Mouse (Mus musculus): ENCODE results near the gene Car5b.

The Car5b gene

DNA sequence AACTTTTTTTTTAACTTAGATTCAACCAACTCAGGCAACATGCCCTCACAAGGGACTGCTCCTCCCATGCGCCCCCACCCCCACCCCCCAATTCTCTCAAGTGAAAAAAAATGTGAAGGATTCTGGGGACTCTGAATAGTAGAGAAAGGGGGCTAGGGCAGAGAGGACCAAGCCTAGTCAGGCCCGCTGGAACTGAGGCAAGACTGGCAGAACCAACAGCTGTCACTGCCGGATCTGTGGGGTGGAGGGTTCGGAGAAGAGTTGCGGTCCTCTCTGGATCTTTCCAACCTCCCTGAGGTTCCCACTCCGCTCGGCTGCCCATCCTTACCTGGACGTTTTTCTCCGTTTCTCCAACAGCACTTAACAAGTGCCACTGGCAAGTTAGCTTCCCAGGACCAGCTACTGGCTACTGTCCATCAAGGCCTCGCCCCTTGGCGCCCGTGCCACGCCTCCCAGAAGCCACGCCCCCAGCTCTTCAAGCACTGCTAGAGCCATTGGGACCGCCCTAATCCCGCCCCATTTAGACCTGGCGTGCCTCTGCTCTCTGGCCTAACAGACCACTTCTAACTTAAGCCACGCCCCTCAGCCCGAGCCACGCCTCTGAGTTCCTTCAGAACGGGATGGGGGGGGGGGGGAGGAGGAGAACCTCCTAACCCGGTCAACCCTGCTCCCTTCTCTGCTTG lies at the start of gene Car5b:
TSS of gene Car5b (minus strand) at position 391 of the 683 bp plus-strand sequence.
- DNase-seq (ENCODE audit: low spot score): peak; percentile 86

- peak; percentile 92 for DNase-seq (ENCODE audit: low spot score)
These were observed 48.4 kb upstream of the Car5b start, which contains the start of gene Siah1b for GRCm38 (mm10) chrX:164076040-164076775. Siah1b (minus strand) TSS chrX:164076493.

DNA sequence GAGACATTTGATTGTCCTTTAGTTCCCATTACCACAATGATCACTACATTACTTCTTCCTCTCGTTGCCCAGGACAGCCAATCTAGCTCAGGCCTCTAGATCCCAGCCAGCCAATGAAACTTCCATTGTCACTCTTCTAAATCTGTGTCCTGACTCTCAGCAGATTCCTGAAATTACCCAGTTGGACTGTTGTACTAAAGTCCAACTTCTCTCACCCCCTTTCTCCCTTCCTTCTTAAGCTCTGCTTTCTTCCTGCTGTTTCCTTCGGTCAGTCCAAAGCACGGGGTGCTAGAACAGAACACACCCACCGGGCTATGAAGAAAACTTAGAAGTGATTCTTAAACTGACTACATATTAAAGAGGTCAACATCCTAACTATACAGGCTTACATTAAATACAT lies 41.2 kb upstream of the Car5b start:
- DNase-seq (ENCODE audit: low spot score): peak; percentile 18

- DNase-seq (ENCODE audit: low spot score): peak; percentile 60
These were observed 38.4 kb upstream of the Car5b start for GRCm38 (mm10) chrX:164066185-164066584.

- DNase-seq (ENCODE audit: low spot score): no peak
These were observed 31.3 kb upstream of the Car5b start for GRCm38 (mm10) chrX:164059070-164059469.

DNA sequence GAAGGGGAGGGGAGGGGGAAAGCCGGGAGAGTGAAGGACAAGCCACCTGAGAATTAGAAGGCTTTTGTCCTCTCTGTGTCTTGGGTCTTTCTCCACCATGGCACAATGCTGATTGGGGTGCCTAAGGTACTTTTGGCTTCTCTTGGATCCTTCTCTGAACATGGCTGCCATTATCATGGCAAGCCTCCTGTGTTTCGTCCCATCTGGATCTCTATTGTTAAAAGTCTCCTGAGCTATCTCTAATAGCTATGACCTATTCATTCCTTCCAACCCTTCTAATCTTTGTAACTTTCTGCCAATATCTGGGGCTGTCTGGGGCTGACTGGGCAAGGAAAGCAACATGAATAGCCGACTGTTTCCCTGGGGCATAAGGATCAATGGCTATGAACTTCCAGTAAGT lies 30.7 kb upstream of the Car5b start:
- no peak for DNase-seq (ENCODE audit: low spot score)

- DNase-seq (ENCODE audit: low spot score): no peak
These were observed 27.9 kb upstream of the Car5b start for GRCm38 (mm10) chrX:164055726-164056125.

DNA sequence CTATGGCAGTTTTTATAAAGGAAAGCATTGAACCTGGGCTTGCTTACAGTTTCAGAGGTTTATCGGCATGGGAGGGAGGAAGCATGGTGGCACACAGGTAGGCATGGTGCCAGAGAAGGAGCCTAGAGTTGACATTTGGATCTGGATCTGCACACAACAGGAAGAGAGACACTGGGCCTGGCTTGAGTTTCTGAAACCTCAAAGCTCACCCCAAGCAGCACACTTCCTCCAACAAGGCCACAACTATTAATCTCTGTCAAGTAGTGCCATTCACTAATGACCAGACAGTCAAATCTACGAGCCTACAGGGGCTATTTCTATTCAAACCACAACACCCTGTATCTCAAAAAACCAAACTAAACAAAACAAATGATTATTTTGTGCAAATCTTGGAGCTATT lies 18.9 kb upstream of the Car5b start:
- no peak for DNase-seq (ENCODE audit: low spot score)

DNA sequence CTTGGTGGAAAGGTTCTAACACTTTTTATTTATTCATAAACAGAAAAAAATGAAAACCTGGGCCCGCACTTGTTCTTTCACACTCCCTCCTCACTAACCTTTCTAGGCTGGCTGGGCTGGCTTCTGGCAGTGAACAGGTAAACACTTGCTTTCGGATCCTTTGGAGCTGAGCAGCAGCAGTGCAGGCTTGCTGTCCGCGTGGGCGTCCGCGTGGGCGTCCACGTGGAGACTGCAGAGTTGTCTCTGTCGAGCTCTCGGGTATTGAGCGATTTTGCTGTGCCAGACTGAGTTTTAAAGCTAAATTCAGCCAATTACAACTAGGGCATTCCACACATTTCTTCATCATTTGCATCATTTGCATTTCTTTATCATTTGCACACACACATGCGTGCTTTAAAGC lies 14.3 kb upstream of the Car5b start:
- DNase-seq (ENCODE audit: low spot score): no peak

DNA sequence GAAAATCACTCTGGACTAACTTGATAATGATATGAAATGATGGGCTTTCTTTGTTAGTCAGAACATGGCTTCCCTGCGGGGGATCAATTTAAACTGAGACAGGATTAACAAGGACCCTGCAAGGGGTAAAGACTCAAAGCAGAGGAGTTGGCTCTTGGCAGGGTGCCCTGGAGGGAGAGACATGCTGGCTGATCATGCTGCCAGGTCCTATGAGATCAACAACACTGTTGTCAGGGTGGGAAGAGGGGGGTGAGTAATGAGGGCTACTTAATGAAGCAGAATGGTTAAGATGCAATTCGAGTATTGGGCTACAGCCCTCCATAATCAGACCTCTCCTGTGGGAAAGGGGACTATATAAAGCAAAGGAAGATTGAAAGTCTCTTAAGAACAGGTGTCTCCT lies 11.1 kb upstream of the Car5b start:
- no peak for DNase-seq (ENCODE audit: low spot score)

DNA sequence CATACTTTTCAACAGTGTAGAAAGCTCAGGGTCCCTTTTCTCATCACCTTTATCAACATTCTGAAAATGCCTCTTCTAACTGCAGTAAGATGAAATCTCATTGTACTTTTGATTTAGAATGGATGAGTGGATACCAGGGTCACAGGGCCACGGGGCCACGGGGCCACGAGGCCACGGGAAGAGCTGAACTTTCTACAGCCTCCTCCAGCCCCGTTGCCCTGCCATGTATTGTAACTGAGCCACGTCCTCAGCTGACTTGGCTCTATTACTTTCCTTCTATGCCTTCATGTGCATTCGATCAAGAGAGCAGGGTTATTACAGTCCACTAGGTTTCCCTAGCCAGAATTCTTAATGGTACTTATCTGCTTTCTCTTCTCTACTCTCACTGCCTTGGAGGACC lies 8.1 kb upstream of the Car5b start:
- no peak for DNase-seq (ENCODE audit: low spot score)

GRCm38 (mm10) chrX:164035401-164035800 lies 7.6 kb upstream of the Car5b start:
- no peak for DNase-seq (ENCODE audit: low spot score)

DNA sequence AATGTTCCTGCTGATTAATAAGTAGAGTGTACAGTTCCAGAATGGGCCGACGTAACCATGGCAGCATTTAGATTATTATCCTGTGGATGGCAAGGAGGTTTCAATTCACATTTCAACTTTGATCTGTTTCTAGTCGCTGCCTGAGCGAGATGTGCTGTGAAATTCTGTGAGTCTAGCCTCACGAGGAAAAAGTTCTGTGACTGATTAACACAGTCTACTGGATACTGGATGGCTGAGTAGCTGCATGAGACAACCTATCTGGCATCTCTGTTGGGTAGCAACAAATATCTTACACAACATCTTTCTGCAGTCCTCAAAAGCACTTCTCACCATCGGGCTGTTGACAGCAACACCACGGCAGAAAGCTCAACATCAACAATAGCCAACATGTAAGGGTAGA lies 4.7 kb upstream of the Car5b start:
- DNase-seq (ENCODE audit: low spot score): no peak

DNA sequence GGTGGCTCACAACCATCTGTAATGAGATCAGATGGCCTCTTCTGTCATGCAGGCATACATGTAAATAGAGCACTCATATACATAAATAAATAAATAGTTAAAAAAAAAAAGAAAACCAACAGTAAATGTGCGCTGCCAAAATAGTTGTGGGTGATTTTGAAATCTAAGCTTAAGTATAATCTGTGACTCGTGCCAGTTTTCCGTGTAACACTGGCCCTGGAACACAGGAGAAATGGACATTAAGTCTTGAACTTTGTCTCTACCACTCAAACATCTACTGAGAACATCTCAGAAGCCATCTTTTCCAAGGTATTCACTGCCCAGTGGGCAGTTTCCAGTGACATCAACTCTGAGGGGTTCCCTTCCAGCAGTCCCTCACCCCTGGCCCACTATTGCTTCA lies 12.2 kb downstream of the Car5b start:
- no peak for DNase-seq (ENCODE audit: low spot score)

GRCm38 (mm10) chrX:164014956-164015355 lies 12.8 kb downstream of the Car5b start:
- no peak for DNase-seq (ENCODE audit: low spot score)

DNA sequence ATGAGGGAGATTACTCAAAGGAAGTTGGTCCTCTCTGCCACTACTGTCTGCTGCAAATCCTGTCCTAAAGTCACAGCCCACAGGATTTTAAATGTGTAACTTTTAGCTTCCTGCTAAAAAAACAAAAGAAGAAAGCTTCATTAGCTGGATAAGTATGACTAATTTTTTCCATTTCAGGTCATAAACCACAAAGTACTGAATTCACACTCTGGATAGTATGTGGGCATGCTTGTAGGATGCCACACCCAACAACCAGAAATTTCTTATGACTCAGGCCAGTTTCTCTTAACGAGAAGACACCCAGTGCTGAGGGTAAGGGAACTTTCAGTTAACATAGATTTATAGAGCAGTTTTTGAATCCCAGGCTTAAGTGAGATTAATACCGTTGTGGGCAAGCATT lies 14.5 kb downstream of the Car5b start:
- no peak for DNase-seq (ENCODE audit: low spot score)

- DNase-seq (ENCODE audit: low spot score): no peak
These were observed 23.0 kb downstream of the Car5b start for GRCm38 (mm10) chrX:164004809-164005208.

DNA sequence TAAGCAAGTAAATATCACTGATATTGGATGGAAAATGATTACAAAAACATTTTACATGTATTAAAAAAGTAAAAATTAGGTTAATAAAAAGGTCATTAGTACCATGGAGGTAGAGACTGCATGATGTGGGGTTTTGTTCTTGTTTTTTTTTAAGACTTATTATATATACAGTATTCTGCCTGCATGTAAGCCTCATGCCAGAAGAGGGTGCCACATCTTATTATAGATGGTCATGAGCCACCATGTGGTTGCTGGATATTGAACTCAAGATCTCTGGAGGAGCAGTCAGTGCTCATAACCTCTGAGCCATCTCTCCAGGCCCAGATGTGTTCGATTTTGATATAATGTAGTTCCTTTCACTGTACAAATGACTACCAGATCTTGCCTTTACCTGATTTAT lies 27.9 kb downstream of the Car5b start:
- DNase-seq (ENCODE audit: low spot score): no peak

GRCm38 (mm10) chrX:163996754-163997153 lies 31.0 kb downstream of the Car5b start:
- DNase-seq (ENCODE audit: low spot score): no peak

- DNase-seq (ENCODE audit: low spot score): no peak
These were observed 40.0 kb downstream of the Car5b start for GRCm38 (mm10) chrX:163987718-163988374.

- DNase-seq (ENCODE audit: low spot score): no peak
These were observed 45.7 kb downstream of the Car5b start for GRCm38 (mm10) chrX:163982129-163982528.

DNA sequence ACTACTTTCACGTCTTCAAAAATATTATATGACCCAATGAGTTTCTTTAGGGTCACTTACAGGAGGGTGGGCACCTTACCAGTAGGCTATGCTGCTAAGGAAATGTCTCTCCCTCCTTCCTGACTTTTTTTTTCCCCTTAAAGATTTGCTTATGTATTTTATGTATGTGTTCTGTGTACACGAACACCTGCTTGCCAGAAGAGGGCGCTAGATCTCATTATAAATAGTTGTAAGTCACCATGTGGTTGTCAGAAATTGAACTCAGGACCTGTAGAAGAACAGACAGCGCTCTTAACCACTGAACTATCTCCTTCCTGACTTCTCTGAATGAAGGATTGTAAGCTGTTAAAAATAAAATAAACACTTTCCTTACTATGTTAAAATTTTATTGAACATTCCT lies 46.3 kb downstream of the Car5b start:
- no peak for DNase-seq (ENCODE audit: low spot score)

DNA sequence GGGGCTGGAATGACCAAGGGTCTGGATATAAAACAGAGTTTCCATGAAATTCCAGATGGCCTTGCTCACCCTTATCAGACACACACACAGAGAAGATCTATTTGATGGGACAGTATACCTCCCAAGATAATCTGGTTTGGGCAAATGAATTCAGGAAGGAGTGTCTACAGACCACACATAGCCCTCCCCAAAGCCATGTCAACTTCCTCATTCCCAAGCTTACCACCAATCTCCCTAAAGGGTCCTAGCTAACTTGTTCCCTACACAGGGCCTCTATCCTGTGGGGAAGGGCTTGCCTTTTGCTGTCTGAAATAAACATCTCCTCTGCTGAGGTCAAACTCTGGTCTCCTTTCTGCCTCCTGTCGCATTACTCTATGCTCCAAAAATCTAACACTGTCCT lies 46.7 kb downstream of the Car5b start:
- DNase-seq (ENCODE audit: low spot score): no peak
